Mouse (Mus musculus): ENCODE measurements around the gene Etl4. TPM values are rescaled to one million over a fixed set of nuclear protein-coding genes. Genes with fewer than 3 reads are reported as not detected.

Gene Etl4
- polyA plus RNA-seq, 1 experiment from 2014 or later: 76.7 TPM

GRCm38 (mm10) chr2:20489090-20489489 is 579.5 kb downstream of the Etl4 start:
- no peaks in the 10 kb centered on the region for H3K27me3 ChIP-seq (ENCODE audit: control insufficient read depth, insufficient read depth, low read length)
- no peak overlapping the region for H3K4me2 ChIP-seq (replicated peaks; ENCODE audit: low read depth, low read length)

GRCm38 (mm10) chr2:20492125-20492524 is 582.5 kb downstream of the Etl4 start:
- Histone ChIP-seq H3K9me3 (ENCODE audit: control insufficient read depth, low read depth, low read length) (no peaks in the 10 kb centered on the region), H3K4me2 (replicated peaks; ENCODE audit: low read depth, low read length) (no peak overlapping the region), H3K4me1 (ENCODE audit: control insufficient read depth, insufficient read depth, low read length) (no peaks in the 10 kb centered on the region), H3K4me3 (ENCODE audit: low read depth, low read length) (no peak overlapping the region), H3K27me3 (ENCODE audit: control insufficient read depth, insufficient read depth, low read length) (no peaks in the 10 kb centered on the region), H3K36me3 (ENCODE audit: control insufficient read depth, insufficient read depth, low read length) (no peaks in the 10 kb centered on the region), H3K9ac (replicated peaks; ENCODE audit: low read depth, low read length) (no peak overlapping the region), H3K27ac (ENCODE audit: low read length) (no peak overlapping the region)
- 66% methylated on average over 2 of the region's 2 CpGs for WGBS
- ATAC-seq (ENCODE audit: insufficient number of reproducible peaks, insufficient read depth, low FRiP score, low read depth): no peak

More at GRCm38 (mm10) chr2:20489090-20489489, 579.5 kb downstream of the Etl4 start:
- Histone ChIP-seq H3K9me3 (ENCODE audit: control insufficient read depth, low read depth, low read length) (no peaks in the 10 kb centered on the region), H3K27ac (ENCODE audit: low read length) (no peak overlapping the region), H3K4me1 (ENCODE audit: control insufficient read depth, insufficient read depth, low read length) (no peaks in the 10 kb centered on the region), H3K36me3 (ENCODE audit: control insufficient read depth, insufficient read depth, low read length) (no peaks in the 10 kb centered on the region), H3K4me3 (ENCODE audit: low read depth, low read length) (no peak overlapping the region), H3K9ac (replicated peaks; ENCODE audit: low read depth, low read length) (no peak overlapping the region)
- ATAC-seq (ENCODE audit: insufficient number of reproducible peaks, insufficient read depth, low FRiP score, low read depth): no peak
- 70% methylated on average over 3 of the region's 3 CpGs for WGBS

- 81% methylated on average over 2 of the region's 2 CpGs for WGBS
- Histone ChIP-seq H3K36me3 (ENCODE audit: control insufficient read depth, insufficient read depth, low read length) (no peaks in the 10 kb centered on the region), H3K4me1 (ENCODE audit: control insufficient read depth, insufficient read depth, low read length) (no peaks in the 10 kb centered on the region), H3K4me3 (ENCODE audit: low read depth, low read length) (no peak overlapping the region), H3K4me2 (replicated peaks; ENCODE audit: low read depth, low read length) (no peak overlapping the region), H3K27ac (ENCODE audit: low read length) (no peak overlapping the region), H3K27me3 (ENCODE audit: control insufficient read depth, insufficient read depth, low read length) (no peaks in the 10 kb centered on the region), H3K9ac (replicated peaks; ENCODE audit: low read depth, low read length) (no peak overlapping the region), H3K9me3 (ENCODE audit: control insufficient read depth, low read depth, low read length) (no peaks in the 10 kb centered on the region)
- no peak for ATAC-seq (ENCODE audit: insufficient number of reproducible peaks, insufficient read depth, low FRiP score, low read depth)
These were observed 584.2 kb downstream of the Etl4 start for GRCm38 (mm10) chr2:20493806-20494205.

- H3K4me2 ChIP-seq (replicated peaks; ENCODE audit: low read depth, low read length): no peak overlapping the region
- no peaks in the 10 kb centered on the region for H3K9me3 ChIP-seq (ENCODE audit: control insufficient read depth, low read depth, low read length)
- no peaks in the 10 kb centered on the region for H3K36me3 ChIP-seq (ENCODE audit: control insufficient read depth, insufficient read depth, low read length)
- H3K9ac ChIP-seq (replicated peaks; ENCODE audit: low read depth, low read length): no peak overlapping the region
- no peak overlapping the region for H3K4me3 ChIP-seq (ENCODE audit: low read depth, low read length)
- no peak overlapping the region for H3K27ac ChIP-seq (ENCODE audit: low read length)
- no peaks in the 10 kb centered on the region for H3K27me3 ChIP-seq (ENCODE audit: control insufficient read depth, insufficient read depth, low read length)
- ATAC-seq (ENCODE audit: insufficient number of reproducible peaks, insufficient read depth, low FRiP score, low read depth): no peak
- no peaks in the 10 kb centered on the region for H3K4me1 ChIP-seq (ENCODE audit: control insufficient read depth, insufficient read depth, low read length)
- WGBS: 25% methylated on average over 3 of the region's 3 CpGs
These were observed 585.1 kb downstream of the Etl4 start for GRCm38 (mm10) chr2:20494666-20495065.

- H3K36me3 ChIP-seq (ENCODE audit: control insufficient read depth, insufficient read depth, low read length): no peaks in the 10 kb centered on the region
- H3K9me3 ChIP-seq (ENCODE audit: control insufficient read depth, low read depth, low read length): no peaks in the 10 kb centered on the region
- ATAC-seq (ENCODE audit: insufficient number of reproducible peaks, insufficient read depth, low FRiP score, low read depth): no peak
- H3K4me2 ChIP-seq (replicated peaks; ENCODE audit: low read depth, low read length): no peak overlapping the region
- no peaks in the 10 kb centered on the region for H3K4me1 ChIP-seq (ENCODE audit: control insufficient read depth, insufficient read depth, low read length)
- no peak overlapping the region for H3K9ac ChIP-seq (replicated peaks; ENCODE audit: low read depth, low read length)
- H3K27ac ChIP-seq (ENCODE audit: low read length): no peak overlapping the region
- WGBS: 68% methylated on average over 8 of the region's 8 CpGs
- no peak overlapping the region for H3K4me3 ChIP-seq (ENCODE audit: low read depth, low read length)
- H3K27me3 ChIP-seq (ENCODE audit: control insufficient read depth, insufficient read depth, low read length): no peaks in the 10 kb centered on the region
These were observed 586.7 kb downstream of the Etl4 start for GRCm38 (mm10) chr2:20496219-20496800.

GRCm38 (mm10) chr2:20507832-20508723 is 598.5 kb downstream of the Etl4 start:
- no peaks in the 10 kb centered on the region for H3K9me3 ChIP-seq (ENCODE audit: control insufficient read depth, low read depth, low read length)
- WGBS: 53% methylated on average over 6 of the region's 6 CpGs
- no peaks in the 10 kb centered on the region for H3K27me3 ChIP-seq (ENCODE audit: control insufficient read depth, insufficient read depth, low read length)
- no peaks in the 10 kb centered on the region for H3K36me3 ChIP-seq (ENCODE audit: control insufficient read depth, insufficient read depth, low read length)
- H3K4me2 ChIP-seq (replicated peaks; ENCODE audit: low read depth, low read length): no peak overlapping the region
- H3K4me3 ChIP-seq (ENCODE audit: low read depth, low read length): no peak overlapping the region
- ATAC-seq (ENCODE audit: insufficient number of reproducible peaks, insufficient read depth, low FRiP score, low read depth): no peak
- H3K9ac ChIP-seq (replicated peaks; ENCODE audit: low read depth, low read length): no peak overlapping the region
- no peak overlapping the region for H3K27ac ChIP-seq (ENCODE audit: low read length)
- H3K4me1 ChIP-seq (ENCODE audit: control insufficient read depth, insufficient read depth, low read length): no peaks in the 10 kb centered on the region

GRCm38 (mm10) chr2:20508724-20509052 is 599.1 kb downstream of the Etl4 start:
- ATAC-seq (ENCODE audit: insufficient number of reproducible peaks, insufficient read depth, low FRiP score, low read depth): no peak
- Histone ChIP-seq H3K9ac (replicated peaks; ENCODE audit: low read depth, low read length) (no peak overlapping the region), H3K27me3 (ENCODE audit: control insufficient read depth, insufficient read depth, low read length) (no peaks in the 10 kb centered on the region), H3K27ac (ENCODE audit: low read length) (no peak overlapping the region), H3K36me3 (ENCODE audit: control insufficient read depth, insufficient read depth, low read length) (no peaks in the 10 kb centered on the region), H3K4me1 (ENCODE audit: control insufficient read depth, insufficient read depth, low read length) (no peaks in the 10 kb centered on the region), H3K4me2 (replicated peaks; ENCODE audit: low read depth, low read length) (no peak overlapping the region), H3K9me3 (ENCODE audit: control insufficient read depth, low read depth, low read length) (no peaks in the 10 kb centered on the region), H3K4me3 (ENCODE audit: low read depth, low read length) (no peak overlapping the region)
- WGBS: 60% methylated on average over 3 of the region's 3 CpGs

GRCm38 (mm10) chr2:20510061-20510460 is 600.5 kb downstream of the Etl4 start:
- WGBS: 83% methylated on average over 2 of the region's 2 CpGs
- no peak for ATAC-seq (ENCODE audit: insufficient number of reproducible peaks, insufficient read depth, low FRiP score, low read depth)

More at GRCm38 (mm10) chr2:20510061-20510460, 600.5 kb downstream of the Etl4 start:
- no peaks in the 10 kb centered on the region for H3K9me3 ChIP-seq (ENCODE audit: control insufficient read depth, low read depth, low read length)
- no peak overlapping the region for H3K9ac ChIP-seq (replicated peaks; ENCODE audit: low read depth, low read length)
- H3K4me3 ChIP-seq (ENCODE audit: low read depth, low read length): no peak overlapping the region
- no peaks in the 10 kb centered on the region for H3K4me1 ChIP-seq (ENCODE audit: control insufficient read depth, insufficient read depth, low read length)
- H3K27ac ChIP-seq (ENCODE audit: low read length): no peak overlapping the region
- no peaks in the 10 kb centered on the region for H3K27me3 ChIP-seq (ENCODE audit: control insufficient read depth, insufficient read depth, low read length)
- no peaks in the 10 kb centered on the region for H3K36me3 ChIP-seq (ENCODE audit: control insufficient read depth, insufficient read depth, low read length)
- no peak overlapping the region for H3K4me2 ChIP-seq (replicated peaks; ENCODE audit: low read depth, low read length)

Data from stomach, embryonic 14.5 days (tissue).